Mouse (Mus musculus) layer of hippocampus, adult 18-20 months (tissue): Measurements from ENCODE around the gene Csnk1g2. TPM values are rescaled to one million over a fixed set of nuclear protein-coding genes. Genes with fewer than 3 reads are reported as not detected.
"Not testable (repeated sequence)": the region's sequence is repeated elsewhere in the genome, so short reads cannot be mapped to it uniquely, and the experiment has no call there.

ENCODE experiments used
- DNase-seq, 2 experiments: peaks; one replicate each; pipeline ENCODE4 v3.0.0; 2022; ENCODE audit warnings: low spot score in 2 of 2
- total RNA-seq, 2 experiments: library from RNA; stranded (reverse); gene quantifications; 2 replicates each; pipeline ENCODE4 v1.2.3; 2021

Csnk1g2 gene
- total RNA-seq, 2 experiments from 2014 or later: 230 to 247 TPM

DNA sequence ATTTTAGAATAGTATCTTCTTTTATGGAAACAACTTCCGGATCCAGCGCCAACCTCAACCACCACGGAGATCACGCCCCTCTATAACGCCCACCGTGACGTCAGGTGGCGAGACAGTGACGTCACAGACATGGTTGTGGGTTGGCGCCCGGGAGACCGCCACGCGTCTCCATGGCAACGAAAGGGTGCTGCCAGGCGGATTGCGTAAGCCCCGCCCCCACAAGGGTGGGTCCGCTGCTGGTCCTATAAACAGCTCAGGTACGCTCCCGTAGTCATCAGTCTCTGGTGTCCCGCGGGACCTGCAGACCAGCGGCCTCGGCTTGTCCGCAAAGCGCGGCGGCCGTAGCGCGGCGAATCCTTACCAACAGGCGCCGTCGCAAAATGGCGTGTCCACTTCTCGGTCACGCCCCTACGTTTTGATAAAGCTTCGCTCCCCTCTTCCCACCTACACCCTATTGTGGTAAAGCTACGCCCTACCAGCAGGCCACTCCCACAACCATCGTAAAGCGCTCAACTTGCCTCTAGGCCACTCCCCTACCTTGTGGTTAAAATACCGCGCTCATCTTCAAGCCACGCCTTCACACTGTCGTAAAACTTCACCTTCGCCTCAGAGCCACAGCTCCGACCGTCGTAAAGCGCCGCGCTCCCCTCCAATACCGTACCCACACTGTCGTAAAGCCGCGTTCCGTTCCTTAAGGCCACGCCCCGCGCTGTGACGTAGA is 538 bp upstream of the Csnk1g2 start:
- peak; percentile 99 to 100 for DNase-seq

DNA sequence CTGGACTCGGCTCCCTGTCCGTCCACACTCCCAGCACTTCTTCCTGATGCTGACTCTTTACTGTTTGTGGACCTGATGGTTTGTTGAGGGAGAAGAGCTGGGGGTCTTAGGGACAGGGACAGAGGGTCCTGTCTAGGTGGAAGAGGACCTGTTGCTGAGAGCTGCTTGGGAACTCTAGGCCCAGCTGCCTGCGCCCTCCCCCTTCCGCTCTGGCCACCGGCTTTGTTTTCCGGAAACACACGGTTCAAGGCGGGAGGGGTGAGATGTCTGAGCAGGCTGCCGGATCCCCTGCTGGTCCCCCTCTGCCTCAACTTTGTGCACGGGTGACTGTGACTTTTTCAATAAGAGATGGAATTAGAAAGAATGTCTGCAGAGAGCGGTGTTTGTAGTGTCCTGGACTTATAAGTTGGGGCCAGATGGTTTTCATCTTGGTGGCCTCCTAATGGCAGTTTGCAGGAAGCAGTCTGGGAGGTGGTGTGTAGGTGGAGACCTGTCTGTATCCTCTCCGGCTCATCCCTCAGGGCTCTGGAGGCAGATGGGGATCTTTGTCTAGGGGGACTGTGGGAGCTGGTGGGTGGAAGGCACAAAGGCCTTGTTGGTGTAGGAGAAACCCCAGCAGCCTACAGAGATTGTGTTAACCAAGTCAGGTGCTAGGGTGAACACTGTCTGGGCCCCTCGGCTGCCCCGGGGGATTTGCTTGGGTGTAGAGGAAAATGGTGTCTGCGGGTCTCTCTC is 986 bp downstream of the Csnk1g2 start:
- DNase-seq: peak in 1 of 2 experiments; percentile 62

DNA sequence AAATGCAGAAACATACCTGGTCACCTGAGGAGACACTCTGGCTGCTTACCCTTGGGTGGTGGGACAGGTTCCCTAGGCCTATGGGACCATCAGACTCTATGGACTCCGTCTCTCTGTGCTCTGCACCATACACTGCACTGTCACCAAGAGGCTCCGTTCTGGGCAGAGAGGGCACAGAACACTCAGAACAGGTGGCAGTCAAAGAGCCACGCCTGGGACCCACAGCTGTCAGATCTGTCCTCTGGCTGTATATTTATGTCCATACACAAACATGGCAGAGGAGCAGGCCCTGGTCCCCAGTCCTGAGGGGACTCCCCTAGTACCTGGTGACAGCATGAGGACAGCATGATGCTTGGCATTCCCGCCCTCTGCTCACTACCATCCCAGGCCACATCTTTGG is 3.1 kb downstream of the Csnk1g2 start:
- DNase-seq: no peak

GRCm38 (mm10) chr10:80627685-80628084 is 5.0 kb downstream of the Csnk1g2 start:
- DNase-seq: no peak

DNA sequence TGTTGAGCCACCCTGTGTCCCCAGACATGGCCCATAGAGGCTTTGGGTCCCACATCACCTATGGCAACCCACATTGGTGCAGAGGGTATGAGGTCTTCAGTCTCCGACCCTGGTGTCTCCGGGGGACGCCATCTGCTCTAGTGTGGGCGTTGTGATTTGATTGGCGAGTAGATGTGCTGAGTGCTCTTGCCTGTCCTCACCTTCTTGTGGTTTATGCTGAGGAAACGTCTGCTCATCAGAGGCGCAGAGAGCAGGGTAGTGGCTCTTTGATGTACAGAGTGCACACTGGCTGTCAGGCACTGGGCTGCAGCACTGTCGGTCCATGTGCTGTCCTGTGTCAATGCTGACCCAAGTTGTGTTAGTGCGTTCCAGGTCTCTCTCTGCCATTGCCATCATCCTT is 6.3 kb downstream of the Csnk1g2 start:
- DNase-seq: no peak

DNA sequence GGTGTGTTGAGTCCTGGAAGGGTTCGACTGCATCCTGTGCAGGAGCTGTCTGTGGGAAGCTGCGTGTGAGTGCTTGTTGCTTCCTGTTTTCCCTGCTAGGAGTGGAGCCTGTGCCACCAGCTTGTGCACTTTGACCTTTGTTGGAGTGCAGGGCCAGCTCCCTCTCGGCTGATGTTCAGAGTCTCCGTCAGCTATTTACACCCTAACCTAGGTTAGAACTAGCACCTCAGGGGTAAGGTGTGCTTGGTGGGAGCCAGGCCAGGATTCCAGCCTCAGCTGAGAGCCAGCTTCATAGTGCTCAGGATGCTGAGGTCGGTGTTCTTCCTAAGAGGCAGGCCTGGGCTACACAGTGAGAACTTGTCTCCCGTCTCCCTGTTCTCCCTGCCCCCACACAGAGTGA is 12.7 kb downstream of the Csnk1g2 start:
- no peak for DNase-seq

DNA sequence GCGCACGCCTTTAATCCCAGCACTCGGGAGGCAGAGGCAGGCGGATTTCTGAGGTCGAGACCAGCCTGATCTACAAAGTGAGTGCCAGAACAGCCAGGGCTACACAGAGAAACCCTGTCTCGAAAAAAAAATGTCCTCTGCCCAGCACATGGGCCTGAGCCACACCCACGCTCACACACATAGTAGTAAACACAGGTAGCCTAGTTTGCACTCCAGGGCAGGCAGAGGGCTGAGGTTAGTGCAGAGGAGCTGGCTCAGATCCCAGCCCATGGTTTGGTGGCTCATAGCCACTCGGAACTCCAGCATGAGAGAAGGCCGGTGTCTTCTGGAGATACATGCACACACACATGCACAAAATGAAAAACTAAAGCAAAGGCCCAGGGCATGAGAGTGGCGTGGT is 24.3 kb downstream of the Csnk1g2 start:
- no peak for DNase-seq

GRCm38 (mm10) chr10:80649910-80650309 is 27.3 kb downstream of the Csnk1g2 start:
- DNase-seq: not testable (repeated sequence)

DNA sequence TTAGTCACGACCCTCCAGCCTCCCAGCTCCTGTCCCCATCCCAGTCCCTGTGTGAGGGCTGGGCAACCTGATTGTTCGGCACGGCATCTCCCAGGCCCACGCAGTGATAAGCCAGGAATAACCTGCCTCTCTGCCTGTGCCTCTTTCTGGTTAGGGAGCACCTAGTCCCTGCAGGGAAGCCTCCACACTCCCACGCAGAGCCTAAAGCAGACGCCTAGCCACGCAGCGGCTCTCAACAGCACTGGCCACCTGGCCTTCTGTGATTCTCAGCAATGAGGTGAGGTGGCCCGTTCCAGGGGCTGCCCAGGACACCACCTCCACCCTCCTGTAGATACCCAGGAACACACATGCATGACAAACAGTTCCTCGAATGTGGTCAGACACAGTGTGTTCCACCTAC is 27.8 kb downstream of the Csnk1g2 start:
- DNase-seq: no peak

DNA sequence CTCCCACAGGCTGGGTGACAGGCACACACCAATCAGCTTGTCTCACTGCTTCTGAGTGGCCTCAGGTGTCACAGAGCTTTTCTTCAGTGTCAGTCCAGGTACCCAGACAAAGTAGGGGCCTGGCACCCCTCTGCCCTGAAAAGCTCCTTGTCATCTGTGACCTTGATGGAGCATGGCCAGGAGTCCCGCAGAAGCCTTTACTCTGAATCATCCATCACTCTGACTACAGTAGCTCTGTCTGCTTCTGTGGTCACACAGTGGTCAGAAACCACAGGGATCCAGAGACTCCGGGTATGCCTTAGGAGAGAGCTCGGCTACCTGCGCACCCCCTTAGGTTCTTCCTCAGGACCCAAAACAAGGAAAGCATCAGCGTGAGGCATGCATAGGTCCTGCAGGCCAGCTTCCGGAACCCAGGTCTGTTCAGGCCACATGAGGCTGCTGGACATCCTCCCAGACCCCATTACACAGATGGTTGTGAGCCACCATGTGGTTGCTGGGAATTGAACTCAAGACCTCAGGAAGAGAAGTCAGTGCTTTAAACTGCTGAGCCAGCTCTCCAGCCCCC is 30.6 kb downstream of the Csnk1g2 start:
- DNase-seq: no peak

- DNase-seq: no peak
These were observed 32.2 kb downstream of the Csnk1g2 start for GRCm38 (mm10) chr10:80654866-80655265.

DNA sequence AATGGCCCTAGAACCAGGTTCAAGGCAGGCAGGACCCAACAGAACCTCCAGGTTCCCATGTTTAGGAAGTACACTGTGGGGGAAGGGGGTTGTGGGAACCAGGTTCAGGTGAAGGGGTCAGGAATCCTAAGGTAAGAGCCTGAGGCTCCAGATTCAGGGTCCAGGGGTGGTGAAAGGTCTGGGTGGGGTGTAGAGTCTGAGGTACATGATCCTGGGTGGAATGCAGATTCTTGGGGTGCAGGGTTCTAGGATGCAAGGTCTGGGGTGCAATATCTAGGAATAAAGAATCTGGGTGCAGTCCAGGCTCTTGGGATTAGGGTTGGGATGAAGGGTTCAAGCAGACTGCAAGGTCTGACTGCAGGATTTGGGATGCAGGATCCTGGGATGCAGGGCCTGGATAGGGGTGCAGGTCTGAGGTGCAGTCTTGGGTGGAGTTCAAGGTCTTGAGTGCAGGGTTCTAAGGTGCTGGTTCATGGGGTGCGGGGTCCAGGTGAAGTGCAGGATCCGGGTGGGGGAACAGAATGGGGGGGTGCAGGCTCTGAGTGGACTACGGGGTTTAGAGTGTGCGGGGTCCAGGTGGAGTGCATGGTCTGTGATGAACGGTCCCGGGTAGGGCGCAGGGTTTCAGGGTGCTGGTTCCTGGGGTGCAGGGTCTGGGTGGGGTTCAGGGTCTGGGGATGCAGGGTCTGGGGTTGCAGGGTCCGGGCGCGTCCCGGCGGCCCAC is 32.9 kb downstream of the Csnk1g2 start:
- DNase-seq: no peak

- DNase-seq: peak; percentile 91 to 96
These were observed 33.7 kb downstream of the Csnk1g2 start for GRCm38 (mm10) chr10:80656130-80656862.

GRCm38 (mm10) chr10:80656863-80657623 is 34.4 kb downstream of the Csnk1g2 start, which contains the start of gene Btbd2:
Gene Btbd2, minus strand, starts transcription at chr10:80657071.
- no peak for DNase-seq

- no peak for DNase-seq
These were observed 35.7 kb downstream of the Csnk1g2 start for GRCm38 (mm10) chr10:80658194-80658840.

- no peak for DNase-seq
These were observed 36.2 kb downstream of the Csnk1g2 start for GRCm38 (mm10) chr10:80658841-80659202.

DNA sequence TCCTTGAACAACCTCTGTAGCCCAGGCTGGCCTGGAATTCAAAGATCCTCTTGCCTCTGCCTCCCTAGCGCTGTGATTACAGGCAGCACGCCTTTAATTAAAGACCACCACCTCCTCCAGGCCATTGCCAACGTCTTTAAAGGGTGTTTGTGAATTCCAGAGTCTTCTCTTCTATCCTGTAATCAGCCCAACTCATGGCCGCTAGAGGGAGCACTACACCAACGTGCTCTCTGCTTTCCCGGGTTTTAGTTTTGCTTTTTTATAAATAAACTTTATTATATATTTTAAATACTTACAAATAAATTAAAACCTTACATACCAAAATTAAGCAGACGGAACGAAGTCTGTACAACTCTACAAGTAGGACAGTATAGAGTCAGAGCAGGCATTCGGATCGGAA is 36.6 kb downstream of the Csnk1g2 start:
- DNase-seq: peak in 1 of 2 experiments; percentile 88

DNA sequence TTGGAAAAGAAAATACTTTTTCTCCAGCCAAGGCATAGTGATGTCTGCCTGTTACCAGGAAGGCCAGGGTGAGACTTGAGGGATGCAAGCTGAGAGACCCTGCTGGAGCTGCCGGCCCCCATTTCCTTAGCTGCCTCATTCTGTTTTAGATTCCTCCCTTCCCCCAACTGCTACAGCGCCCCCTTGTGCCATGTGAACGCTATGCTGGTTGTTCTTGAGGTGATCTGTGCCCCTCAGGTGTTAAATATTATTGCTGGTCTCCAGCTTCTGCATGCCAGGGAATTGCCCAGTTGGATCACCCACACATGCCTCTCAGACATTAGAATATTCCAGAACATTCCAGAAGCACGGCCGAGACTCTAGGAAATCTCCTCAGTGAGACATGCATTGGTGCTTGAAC is 38.5 kb downstream of the Csnk1g2 start:
- DNase-seq: no peak

DNA sequence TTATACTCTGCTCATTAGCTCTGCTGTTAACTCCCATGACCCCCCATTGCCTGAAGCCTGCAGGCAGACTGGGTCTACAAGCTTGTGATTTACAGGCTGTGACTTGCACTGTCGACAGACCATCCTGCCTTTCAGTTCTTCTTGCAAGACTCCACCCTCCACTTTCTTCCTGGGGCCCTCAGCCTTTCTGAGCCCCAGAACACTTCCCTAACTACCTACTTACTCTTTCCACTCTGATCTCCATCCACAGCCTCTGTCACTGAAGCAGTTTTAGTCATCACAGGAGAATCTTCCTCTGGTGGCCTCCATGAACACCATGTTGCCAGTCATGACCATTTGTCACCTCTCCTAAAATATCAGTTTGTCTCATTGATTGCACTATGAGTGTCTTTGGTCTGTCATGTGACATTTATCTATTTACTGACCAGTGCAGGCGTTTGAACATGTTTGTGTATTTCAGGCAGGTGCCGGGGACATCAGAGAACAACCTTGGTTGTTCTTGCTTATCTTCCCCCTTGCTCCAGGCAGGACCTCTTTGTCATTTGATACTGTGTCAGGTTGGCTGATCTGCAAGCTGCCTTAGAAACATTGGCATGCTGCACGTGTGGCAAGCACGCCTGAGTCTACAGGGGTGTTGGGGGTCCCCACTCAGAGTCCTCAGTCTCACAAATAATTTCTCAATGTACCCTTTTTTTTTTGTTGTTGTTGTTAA is 41.0 kb downstream of the Csnk1g2 start:
- no peak for DNase-seq
